Mouse (Mus musculus): ENCODE results near the gene Wnt3. TPM values are rescaled to one million over a fixed set of nuclear protein-coding genes. Genes with fewer than 3 reads are reported as not detected.

Wnt3 gene
- total RNA-seq, 1 experiment from 2014 or later: not detected

DNA sequence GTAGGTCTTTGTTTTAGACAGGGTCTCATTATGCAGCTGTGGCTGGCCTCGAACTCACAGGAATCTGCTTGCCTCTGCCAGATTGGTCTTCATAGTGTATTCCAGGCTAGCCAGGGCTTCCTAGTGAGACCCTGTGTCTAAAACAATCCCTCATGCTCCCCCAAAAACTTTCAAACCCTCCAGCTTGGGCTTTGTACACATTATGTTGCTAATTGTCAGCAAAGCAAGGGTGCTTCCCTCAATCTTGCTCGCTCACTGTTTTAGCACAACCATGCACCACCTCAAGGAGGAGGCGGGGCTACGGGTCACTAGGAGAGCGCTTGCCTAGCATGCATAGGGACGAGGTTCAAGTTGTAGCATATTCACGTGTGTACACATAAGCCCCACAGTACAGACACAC, 54.9 kb downstream of the Wnt3 start:
- no peak for ATAC-seq (replicated peaks; ENCODE audit: insufficient number of reproducible peaks, low FRiP score, low TSS enrichment, poor library complexity, severe bottlenecking)

DNA sequence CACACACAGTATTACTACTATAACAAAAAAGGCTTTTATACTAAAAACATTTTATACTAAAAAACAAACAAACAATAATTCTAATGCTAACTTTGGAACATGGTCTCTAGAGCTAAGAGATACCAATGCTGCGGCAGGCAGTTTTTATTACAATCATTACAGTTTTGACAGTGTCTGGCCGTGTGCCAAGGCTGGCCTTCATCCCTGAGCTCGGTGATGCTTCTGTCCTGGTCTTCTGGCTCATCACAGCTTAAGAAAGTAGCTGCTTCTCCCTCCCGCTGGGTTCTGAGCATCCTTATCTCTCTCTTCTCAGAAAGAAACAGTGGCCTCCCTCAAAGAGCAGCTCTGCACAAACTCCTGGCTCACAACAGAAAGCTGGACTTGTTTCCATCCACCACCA, 56.0 kb downstream of the Wnt3 start:
- ATAC-seq (replicated peaks; ENCODE audit: insufficient number of reproducible peaks, low FRiP score, low TSS enrichment, poor library complexity, severe bottlenecking): no peak

DNA sequence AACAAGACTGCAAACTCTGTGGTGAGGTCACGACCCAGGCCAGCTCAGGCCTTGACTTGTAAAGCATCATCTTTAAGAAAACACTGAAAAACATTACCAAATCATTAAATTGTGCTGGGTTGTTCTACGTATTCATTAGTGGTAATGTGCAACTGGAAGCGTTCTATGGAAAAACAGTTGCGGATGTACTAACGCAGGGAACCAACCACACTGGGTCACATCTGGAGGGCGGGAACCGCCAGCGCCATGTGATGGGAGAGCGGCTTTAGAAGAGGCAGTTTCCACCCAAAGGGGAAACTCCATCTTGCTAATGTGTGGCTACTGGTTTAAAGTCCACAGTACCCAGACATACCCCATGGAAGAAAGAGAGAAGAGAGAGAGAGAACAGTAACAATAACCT, 56.5 kb downstream of the Wnt3 start:
- no peak for ATAC-seq (replicated peaks; ENCODE audit: insufficient number of reproducible peaks, low FRiP score, low TSS enrichment, poor library complexity, severe bottlenecking)

- no peak for ATAC-seq (replicated peaks; ENCODE audit: insufficient number of reproducible peaks, low FRiP score, low TSS enrichment, poor library complexity, severe bottlenecking)
Measured at GRCm38 (mm10) chr11:103831766-103832165, 57.8 kb downstream of the Wnt3 start.

- ATAC-seq (replicated peaks; ENCODE audit: insufficient number of reproducible peaks, low FRiP score, low TSS enrichment, poor library complexity, severe bottlenecking): no peak
Measured at GRCm38 (mm10) chr11:103832331-103832730, 58.4 kb downstream of the Wnt3 start.

DNA sequence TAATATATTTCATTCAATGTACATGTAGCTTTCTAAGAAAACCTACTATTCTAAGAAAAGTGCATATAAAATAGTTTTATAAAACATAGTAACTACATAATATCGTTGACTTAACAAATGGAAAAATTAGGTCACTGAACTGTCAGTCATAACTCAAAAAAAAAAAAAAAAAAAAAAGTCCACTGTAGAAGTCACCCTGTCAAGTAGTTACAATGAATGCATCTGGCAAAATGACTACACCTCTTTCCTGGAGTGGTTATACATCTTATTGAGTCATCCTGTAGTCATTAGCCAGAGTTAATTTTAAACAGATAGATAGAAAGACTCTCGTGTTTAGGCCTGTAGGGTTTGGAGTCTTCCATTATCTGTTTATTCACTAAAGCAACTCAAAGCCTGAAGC, 65.0 kb downstream of the Wnt3 start:
- no peak for ATAC-seq (replicated peaks; ENCODE audit: insufficient number of reproducible peaks, low FRiP score, low TSS enrichment, poor library complexity, severe bottlenecking)

DNA sequence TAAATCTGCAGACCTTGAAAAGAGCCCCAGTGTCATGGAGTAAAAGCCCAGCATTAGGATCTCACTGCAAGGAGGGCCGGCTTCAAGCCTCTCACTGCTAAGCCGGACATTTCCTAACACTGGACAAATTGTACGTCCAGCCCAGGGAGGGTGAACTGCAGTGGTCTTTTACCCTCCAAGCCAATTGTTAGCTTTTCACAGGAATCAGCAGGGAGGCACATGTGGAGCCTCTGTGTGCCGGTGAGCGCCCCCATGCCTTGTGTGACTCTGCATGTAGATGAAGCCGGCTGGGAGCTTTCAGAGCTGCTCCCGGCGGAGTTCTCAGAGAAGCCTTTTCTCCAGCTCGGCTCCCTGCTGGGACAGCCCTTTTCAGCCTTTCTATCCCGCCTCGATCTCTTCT, 66.9 kb downstream of the Wnt3 start:
- ATAC-seq (replicated peaks; ENCODE audit: insufficient number of reproducible peaks, low FRiP score, low TSS enrichment, poor library complexity, severe bottlenecking): no peak

DNA sequence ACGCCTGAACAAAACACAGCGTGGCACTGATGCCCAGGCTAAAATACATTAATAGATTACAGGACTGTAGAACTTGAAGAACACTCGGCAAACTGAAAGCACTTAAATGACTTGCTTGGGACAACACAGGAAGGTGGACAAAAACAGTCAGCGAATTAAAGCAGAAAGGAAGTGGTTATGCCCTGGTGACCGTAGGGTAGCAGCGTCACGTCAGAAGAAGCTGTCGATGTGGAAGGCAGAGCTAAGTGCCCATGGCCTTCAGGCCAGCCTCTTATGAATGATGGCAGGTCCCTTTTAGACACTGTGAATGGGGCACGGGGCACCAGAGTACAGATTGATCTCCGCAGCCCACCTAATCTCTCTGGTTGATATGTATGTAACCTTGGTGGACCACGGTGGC, 74.3 kb downstream of the Wnt3 start:
- ATAC-seq (replicated peaks; ENCODE audit: insufficient number of reproducible peaks, low FRiP score, low TSS enrichment, poor library complexity, severe bottlenecking): no peak

GRCm38 (mm10) chr11:103852590-103853283, 78.8 kb downstream of the Wnt3 start:
- no peak for ATAC-seq (replicated peaks; ENCODE audit: insufficient number of reproducible peaks, low FRiP score, low TSS enrichment, poor library complexity, severe bottlenecking)

DNA sequence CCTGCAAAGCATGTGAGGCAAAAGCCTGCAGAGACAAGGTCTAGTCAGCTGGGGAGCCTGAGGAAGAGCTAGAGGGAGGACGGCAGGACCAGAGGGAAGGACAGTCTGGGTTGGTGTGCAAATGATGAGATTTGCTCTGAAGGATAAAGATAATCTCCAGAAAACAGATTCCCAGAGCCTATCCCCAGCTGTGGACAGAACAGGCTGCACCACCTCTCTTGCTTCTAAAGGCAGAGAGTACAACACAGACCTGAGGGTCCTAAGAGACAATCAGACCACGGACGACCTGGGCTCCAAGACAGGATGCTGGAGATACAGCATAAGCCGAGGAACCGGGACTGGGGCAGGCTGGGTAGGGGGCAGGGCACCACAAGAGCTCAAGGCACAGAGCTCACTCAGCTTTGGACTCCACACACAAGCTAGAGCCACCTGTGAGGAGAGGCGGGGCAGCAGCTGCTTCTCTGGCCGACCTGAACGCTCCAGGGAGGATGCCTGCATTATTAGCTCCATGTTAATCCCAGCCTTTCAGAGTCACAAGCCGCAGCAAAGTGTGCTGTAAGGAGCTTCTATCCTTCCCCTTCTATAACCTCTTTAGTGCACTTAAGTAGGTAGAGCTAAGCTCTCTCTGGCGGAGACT, 79.5 kb downstream of the Wnt3 start:
- ATAC-seq (replicated peaks; ENCODE audit: insufficient number of reproducible peaks, low FRiP score, low TSS enrichment, poor library complexity, severe bottlenecking): no peak

DNA sequence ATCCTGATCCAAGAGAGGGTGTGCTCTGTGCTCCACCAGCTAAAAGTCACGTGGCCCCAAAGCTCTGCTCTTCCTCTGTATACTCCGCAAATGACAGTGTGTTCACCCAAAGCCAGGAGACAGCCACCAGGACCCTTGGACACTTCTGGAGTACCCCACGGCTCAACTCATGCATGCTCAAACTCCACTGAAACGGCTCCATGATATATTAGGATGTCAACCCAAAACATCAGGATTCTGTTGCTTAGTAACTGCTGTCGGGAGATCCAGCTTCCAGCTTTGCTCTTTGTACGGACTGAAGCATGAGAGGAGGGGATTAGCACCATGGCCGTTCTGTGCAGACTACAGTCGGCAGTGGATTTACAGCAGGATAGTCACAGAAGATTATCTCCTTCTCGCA, 80.3 kb downstream of the Wnt3 start:
- no peak for ATAC-seq (replicated peaks; ENCODE audit: insufficient number of reproducible peaks, low FRiP score, low TSS enrichment, poor library complexity, severe bottlenecking)

- ATAC-seq (replicated peaks; ENCODE audit: insufficient number of reproducible peaks, low FRiP score, low TSS enrichment, poor library complexity, severe bottlenecking): no peak
Measured at GRCm38 (mm10) chr11:103856641-103857040, 82.7 kb downstream of the Wnt3 start.

GRCm38 (mm10) chr11:103858760-103859159, 84.8 kb downstream of the Wnt3 start:
- no peak for ATAC-seq (replicated peaks; ENCODE audit: insufficient number of reproducible peaks, low FRiP score, low TSS enrichment, poor library complexity, severe bottlenecking)

- ATAC-seq (replicated peaks; ENCODE audit: insufficient number of reproducible peaks, low FRiP score, low TSS enrichment, poor library complexity, severe bottlenecking): no peak
Measured at GRCm38 (mm10) chr11:103859933-103860610, 86.1 kb downstream of the Wnt3 start.

DNA sequence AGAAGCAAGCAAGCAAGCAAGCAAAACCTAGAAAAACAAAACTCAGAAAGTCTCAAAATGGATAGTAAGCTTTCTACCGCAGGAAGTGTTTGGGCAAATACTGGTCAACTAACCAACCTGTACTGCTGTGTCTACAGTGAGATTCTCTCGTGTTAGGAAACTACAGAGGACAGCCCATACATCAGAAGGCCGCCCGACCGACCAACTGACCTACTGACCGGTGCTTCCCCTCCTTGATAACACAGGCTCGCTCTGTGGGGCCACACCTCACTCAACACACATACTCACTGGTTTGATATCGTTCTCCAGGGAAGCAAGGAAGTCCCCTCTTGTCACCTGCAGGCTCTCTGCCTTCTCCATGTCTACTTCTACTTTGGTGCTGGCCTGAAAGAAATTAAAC, 89.0 kb downstream of the Wnt3 start:
- no peak for ATAC-seq (replicated peaks; ENCODE audit: insufficient number of reproducible peaks, low FRiP score, low TSS enrichment, poor library complexity, severe bottlenecking)

DNA sequence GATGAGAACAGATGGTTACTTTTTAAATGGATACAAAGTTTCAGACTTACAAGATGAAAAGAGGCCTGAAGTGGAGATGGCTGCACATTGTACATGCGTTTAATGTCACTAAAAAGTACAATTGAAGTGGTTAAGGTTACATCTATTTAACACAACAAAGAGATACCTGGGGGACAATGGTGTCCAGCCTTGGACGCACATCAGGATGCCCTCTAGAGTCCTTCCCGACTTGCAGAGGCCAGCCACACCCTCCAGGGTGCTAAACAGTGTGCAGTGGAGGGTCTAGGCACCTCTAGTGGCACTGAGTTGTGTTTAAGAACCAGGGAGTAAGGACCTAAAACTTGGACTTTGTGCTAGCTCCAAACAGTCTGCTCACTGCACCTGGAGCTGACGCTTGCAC, 90.5 kb downstream of the Wnt3 start:
- no peak for ATAC-seq (replicated peaks; ENCODE audit: insufficient number of reproducible peaks, low FRiP score, low TSS enrichment, poor library complexity, severe bottlenecking)

DNA sequence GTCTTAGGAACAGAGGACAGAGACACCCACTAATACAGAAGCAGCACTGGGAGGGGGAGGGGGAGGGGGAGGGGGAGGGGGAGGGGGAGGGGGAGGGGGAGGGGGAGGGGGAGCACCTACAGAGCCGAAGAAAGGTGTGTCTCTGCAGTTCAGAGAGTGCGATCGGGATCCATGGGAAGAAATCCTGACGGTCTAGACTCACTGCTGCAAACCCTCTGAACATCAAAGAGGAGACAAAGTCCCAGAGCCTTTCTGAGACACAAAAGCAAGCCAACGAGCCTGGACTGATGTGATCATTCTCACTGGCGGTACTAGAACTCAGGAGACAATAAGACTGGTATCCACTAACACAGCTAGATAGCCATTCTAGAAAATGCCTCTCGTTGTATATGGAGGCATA, 91.4 kb downstream of the Wnt3 start:
- no peak for ATAC-seq (replicated peaks; ENCODE audit: insufficient number of reproducible peaks, low FRiP score, low TSS enrichment, poor library complexity, severe bottlenecking)

Data from monocyte, adult 5-6 weeks (primary cell).